11 mouse cellular contexts compared by ENCODE assay signal in the genomic region with DNA sequence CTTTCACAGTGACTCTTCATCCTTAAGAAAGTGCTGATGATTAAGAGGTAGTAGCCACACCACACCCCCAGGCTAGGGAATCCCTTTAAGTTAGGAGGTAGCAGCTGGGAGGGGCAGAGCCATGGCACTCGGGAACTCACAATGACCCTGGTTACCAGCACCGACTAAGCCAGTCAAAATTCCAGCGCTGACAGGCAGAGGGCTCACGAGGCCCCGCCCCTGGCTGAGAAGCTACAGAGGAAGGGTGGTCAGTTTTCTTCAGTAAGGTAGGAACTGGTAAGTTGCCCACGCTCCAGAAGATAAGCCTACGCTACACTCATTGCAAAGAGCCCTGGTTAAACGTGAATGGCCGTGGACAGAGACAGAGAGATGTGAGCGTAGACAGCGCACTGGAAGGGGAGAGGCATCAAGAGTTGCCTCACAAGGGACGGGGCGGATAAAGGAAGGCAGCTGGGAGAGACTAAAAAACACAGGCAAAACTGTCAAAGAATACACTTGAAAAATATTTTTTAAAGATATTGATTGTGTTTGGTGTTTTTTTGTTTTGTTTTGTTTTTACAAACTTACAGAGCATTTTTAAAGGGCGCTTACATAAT.
DNase-seq lines count a peak whose midpoint lies in the region; ATAC-seq and TF ChIP-seq lines count a peak whose summit lies in the region.
"Had no signal": no experiment of that assay in that cellular context is flagged by ENCODE, and none has a peak within 500 bp of the region (broad histone marks: within the 10 kb centered on the region; RNA-seq: fewer than 3 reads in every experiment).

No protein-coding gene starts in this region.

- intact Hi-C loops in gastrocnemius, postnatal 14 days (cut with DNase I; ENCODE audit: low total_unique reads): no loop called here

- ATAC-seq in lung, embryonic 14.5 days (ENCODE audit: insufficient read depth): peak; percentile 65; the same call in 1 of the 2 replicates
- peak; percentile 61 for ATAC-seq in embryonic facial prominence, embryonic 14.5 days (ENCODE audit: low read depth)

- H3K4me2 ChIP-seq in lung, embryonic 14.5 days: peak overlapping the region; percentile 11; the same call in 1 of the 2 replicates
- no peak overlapping the region for H3K4me2 ChIP-seq in embryonic facial prominence, embryonic 14.5 days (ENCODE audit: low read depth, low read length)

- no peaks in the 10 kb centered on the region for H3K9me3 ChIP-seq in lung, embryonic 14.5 days (ENCODE audit: low read depth, low read length)
- H3K9me3 ChIP-seq in embryonic facial prominence, embryonic 14.5 days (ENCODE audit: control insufficient read depth, low read length): no peaks in the 10 kb centered on the region

- H3K4me1 ChIP-seq in lung, embryonic 14.5 days (ENCODE audit: insufficient read depth): peaks cover 8% of the 10 kb centered on the region; the same call in 1 of the 2 replicates
- H3K4me1 ChIP-seq in embryonic facial prominence, embryonic 14.5 days (ENCODE audit: control insufficient read depth, insufficient read depth, low read length): peaks cover 20% of the 10 kb centered on the region

- peak; percentile 18; the same call in 1 of the 2 replicates for TF ChIP-seq CTCF in lung, embryonic 14.5 days (IDR thresholded peaks at IDR 0.05; ENCODE audit: low read depth)

- DNase-seq in gastrocnemius, postnatal 14 days: peak; percentile 24
- no peak for DNase-seq in gastrocnemius, postnatal 4 days (ENCODE audit: low spot score in 2 of 2)
- peak; percentile 47 for DNase-seq in lung, embryonic 14.5 days
- no peak for DNase-seq in lung, postnatal 25 days (ENCODE audit: low spot score)
- DNase-seq in R1 (ENCODE audit: low read depth, low spot score): peak; percentile 64
- DNase-seq in embryonic facial prominence, embryonic 14.5 days (ENCODE audit: low spot score): peak; percentile 49
- DNase-seq in right cerebral cortex, postnatal 10 days (ENCODE audit: low spot score in 2 of 2): no peak
- no peak for DNase-seq in urinary bladder, postnatal 4 days (ENCODE audit: low spot score in 2 of 2)
- DNase-seq: cerebellum, adult 11 months; kidney, adult 11 months; right cerebral cortex, postnatal 25 days had no signal

- no peaks in the 10 kb centered on the region for H3K36me3 ChIP-seq in lung, embryonic 14.5 days (ENCODE audit: insufficient read depth)
- H3K36me3 ChIP-seq in embryonic facial prominence, embryonic 14.5 days (ENCODE audit: control insufficient read depth, insufficient read depth, low read length): no peaks in the 10 kb centered on the region

- H3K27me3 ChIP-seq in lung, embryonic 14.5 days (ENCODE audit: insufficient read depth, low read length): no peaks in the 10 kb centered on the region
- no peaks in the 10 kb centered on the region for H3K27me3 ChIP-seq in embryonic facial prominence, embryonic 14.5 days (replicated peaks; ENCODE audit: control insufficient read depth, insufficient read depth, low read length)

- no peak overlapping the region for H3K9ac ChIP-seq in lung, embryonic 14.5 days
- H3K9ac ChIP-seq in embryonic facial prominence, embryonic 14.5 days (ENCODE audit: low read depth, low read length): no peak overlapping the region

- H3K4me3 ChIP-seq in lung, embryonic 14.5 days (ENCODE audit: low read depth, low read length): no peak overlapping the region
- H3K4me3 ChIP-seq in embryonic facial prominence, embryonic 14.5 days (ENCODE audit: low read depth, low read length): no peak overlapping the region

- 37% methylated on average over 14 of the region's 14 CpGs for WGBS in lung, embryonic 14.5 days
- WGBS in embryonic facial prominence, embryonic 14.5 days: 36% methylated on average over 14 of the region's 14 CpGs

- H3K27ac ChIP-seq in lung, embryonic 14.5 days (ENCODE audit: low read depth): no peak overlapping the region
- peak overlapping the region; percentile 40; the same call in 1 of the 2 replicates for H3K27ac ChIP-seq in embryonic facial prominence, embryonic 14.5 days (replicated peaks; ENCODE audit: low read depth, low read length)

Comparison
In these comparisons a context has a peak if more than half of its experiments do, and no peak if none do; other contexts are left out.
1. DNase-seq: peak in gastrocnemius, postnatal 14 days (single experiment), lung, embryonic 14.5 days (single experiment), R1 (single experiment) and embryonic facial prominence, embryonic 14.5 days (single experiment); none in gastrocnemius, postnatal 4 days (0 of 2), lung, postnatal 25 days (single experiment), right cerebral cortex, postnatal 10 days (0 of 2) and urinary bladder, postnatal 4 days (0 of 2).